Mouse (Mus musculus) brown adipose tissue, adult 24 weeks (tissue): ENCODE measurements around the gene Olfr31. TPM values are rescaled to one million over a fixed set of nuclear protein-coding genes. Genes with fewer than 3 reads are reported as not detected.

Source experiments
- H3K27ac ChIP-seq: fragments of 200-500 bp; replicated peaks from 2 replicates; pipeline ENCODE4 v1.5.1; 2012; ENCODE audit warnings: low read depth, mild to moderate bottlenecking, low read length
- H3K4me1 ChIP-seq: fragments of 200-500 bp; 2 replicates; pipeline ENCODE4 v1.6.1; 2012; ENCODE audit warnings: low read length, mixed read lengths; ENCODE audit not compliant: control insufficient read depth, insufficient read depth, insufficient read length
- H3K4me3 ChIP-seq: fragments of 200-500 bp; 2 replicates; pipeline ENCODE4 v1.5.1; 2012; ENCODE audit warnings: low read depth, mild to moderate bottlenecking, low read length, moderate library complexity; ENCODE audit not compliant: insufficient read depth
- polyA plus RNA-seq: library from polyadenylated mRNA; stranded (reverse); fragments of >200 nt; gene quantifications from 2 replicates; pipeline ENCODE4 v1.2.4, GENCODE M21; 2012; ENCODE audit not compliant: missing spikeins, insufficient read depth, insufficient read length

Gene Olfr31
- polyA plus RNA-seq, 1 experiment, result not detected

DNA sequence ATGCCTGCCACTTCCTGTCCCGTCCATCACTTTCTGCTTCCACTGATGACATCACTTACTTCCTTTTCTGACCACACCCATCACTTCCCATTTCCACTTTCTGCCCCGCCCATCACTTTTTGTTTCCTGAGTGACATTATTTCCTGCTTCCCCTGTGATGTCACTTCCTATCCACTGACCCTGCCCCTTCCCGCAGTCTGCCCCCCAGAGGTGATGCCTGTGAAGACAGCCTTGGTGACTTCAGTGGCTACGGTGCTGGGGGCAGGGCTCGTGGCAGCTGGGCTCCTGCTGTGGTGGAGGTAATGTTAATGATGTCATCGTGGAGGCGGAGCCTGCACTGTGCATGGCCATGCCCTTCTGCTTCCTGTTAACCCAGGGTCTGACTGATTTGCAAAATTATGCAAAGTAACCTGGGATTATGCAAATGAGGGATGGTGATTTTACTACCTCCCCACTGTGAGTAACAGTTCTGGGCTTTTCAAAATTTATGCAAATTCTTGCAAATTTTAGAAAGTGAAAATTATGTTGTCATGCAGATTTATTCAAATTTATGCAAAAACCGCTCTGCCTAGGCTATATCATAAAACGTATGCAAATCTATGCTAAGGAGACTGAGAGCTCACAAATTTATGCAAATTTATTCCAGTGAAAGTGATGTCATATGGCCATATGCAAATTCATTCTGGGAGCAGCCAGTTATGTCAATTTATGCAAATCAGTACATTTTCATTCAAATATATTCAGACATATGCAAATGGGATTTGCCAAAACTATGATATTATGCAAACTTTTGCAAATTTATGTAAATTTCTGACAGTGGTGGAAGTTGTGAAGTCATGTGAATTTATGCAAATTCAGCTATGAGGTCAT is 29.3 kb downstream of the Olfr31 start:
- Histone ChIP-seq H3K4me3 (no peak overlapping the region), H3K27ac (no peak overlapping the region), H3K4me1 (no peaks in the 10 kb centered on the region)

DNA sequence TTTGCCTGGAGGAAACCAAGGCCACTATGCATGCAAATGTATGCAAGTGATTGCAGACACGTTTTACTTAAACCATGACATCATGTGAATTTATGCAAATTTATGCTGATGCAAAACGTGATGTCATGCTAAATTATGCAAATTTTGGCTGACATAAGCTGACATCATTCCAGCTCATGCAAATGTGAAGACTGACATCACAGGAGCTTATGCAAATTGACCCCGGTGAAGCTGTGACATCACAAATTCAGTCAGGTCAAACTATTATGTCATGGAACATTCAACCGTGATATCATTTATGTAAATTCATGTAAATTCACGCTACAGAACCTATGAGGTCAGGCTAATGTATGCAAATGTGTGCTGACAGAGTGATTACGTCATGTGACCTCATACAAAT is 30.0 kb downstream of the Olfr31 start:
- H3K4me3 ChIP-seq, result no peak overlapping the region
- H3K4me1 ChIP-seq, result no peaks in the 10 kb centered on the region
- H3K27ac ChIP-seq, result no peak overlapping the region

DNA sequence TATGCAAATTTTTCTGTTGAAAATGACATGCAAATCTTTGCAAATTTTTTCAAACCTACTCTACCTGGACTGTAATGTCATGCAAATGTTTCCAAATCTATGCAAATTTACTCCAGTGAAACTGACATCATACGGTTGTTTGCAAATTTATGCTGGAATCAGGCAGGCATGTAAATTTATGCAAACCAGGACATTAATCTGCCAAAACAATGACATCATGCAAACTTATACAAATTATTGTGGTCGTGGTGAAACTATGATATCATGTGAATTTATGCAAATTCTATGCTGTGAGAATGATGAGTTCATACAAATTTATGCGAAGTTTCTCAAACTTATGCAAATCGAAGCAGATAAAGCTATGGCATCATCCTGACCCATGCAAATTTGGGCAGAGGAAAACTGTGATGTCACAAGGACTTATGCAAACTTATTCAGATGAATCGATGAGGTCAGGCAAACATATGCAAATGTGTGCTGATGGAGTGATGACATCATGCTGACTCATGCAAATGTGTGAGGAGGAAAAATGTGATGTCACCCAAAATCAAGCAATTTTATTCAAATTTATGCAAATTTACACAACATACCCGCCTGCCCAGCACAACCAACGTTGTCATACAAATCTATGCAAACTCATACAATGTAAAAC is 30.6 kb downstream of the Olfr31 start:
- H3K4me1 ChIP-seq, result no peaks in the 10 kb centered on the region
- H3K27ac ChIP-seq, result no peak overlapping the region
- no peak overlapping the region for H3K4me3 ChIP-seq

DNA sequence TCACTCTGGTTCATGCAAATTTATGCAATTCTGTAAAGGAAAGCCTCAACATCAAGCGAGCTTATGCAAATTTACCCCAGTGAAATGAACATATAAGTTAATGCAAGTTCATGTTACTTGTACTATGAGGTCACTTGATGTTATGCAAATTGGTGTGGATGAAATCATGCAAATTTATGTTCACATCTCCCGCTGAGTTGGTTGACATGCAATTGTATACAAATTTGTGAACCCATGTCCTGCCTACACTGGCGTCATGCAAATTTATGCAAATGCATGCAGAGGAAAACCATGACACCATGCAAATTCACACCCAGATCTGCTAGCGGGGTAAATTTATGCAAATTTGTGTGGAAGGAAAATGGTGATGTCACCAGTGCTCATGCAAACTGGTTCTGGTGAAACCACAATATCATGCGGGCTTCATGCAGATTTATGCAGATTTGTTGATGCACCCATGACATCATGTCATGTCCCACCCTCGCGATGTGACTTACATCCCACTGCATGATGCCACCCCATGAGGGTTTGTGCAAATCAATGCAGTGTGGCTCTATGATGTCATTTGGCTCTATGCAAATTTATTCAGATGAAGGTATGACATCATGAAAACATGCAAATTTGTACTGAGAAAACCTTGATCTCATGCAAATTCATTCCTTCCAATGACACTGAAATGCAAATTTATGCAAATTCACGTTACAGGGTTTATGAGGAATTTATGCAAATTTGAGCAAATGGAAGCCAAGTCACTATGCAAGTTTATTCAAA is 31.3 kb downstream of the Olfr31 start:
- no peak overlapping the region for H3K27ac ChIP-seq
- no peaks in the 10 kb centered on the region for H3K4me1 ChIP-seq
- H3K4me3 ChIP-seq, result no peak overlapping the region

DNA sequence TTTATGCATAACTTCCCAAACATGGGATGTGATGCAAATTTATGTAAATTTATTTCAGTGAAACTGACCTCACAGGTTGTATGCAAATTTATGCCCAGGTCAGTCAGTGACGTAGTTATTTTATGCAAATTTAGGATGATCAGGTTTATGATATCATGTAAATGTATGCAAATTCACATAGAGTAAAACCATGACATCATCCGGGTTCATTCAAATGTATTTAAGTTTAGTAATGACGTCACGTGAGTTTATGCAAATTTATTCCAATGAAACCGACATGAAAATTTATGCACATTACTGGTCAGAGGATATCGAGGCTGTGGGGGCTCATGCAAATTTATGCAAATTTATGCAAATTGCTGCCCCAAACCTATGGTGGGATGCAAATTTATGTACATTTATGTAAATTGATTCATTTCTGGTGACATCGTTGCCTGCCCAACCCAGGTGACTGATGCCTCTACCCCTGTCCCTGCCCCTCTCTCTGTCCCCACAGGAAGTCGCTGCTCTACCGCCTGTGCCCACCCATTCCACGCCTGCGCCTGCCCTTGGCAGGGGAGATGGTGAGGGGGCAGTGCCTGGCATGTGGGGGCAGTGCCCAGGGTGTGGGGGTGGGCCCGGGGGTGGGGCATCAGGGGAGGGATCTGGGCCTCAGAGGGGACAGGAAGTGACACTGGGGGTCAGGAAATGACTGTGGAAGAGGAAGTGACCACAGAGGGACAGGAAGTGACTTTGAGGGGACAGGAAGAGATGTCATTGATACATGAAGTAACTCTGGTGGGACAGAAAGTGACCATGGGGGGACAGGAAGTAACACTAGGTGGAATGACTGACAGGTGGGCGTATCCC is 32.1 kb downstream of the Olfr31 start:
- H3K4me3 ChIP-seq, result no peak overlapping the region
- no peak overlapping the region for H3K27ac ChIP-seq
- H3K4me1 ChIP-seq, result no peaks in the 10 kb centered on the region

DNA sequence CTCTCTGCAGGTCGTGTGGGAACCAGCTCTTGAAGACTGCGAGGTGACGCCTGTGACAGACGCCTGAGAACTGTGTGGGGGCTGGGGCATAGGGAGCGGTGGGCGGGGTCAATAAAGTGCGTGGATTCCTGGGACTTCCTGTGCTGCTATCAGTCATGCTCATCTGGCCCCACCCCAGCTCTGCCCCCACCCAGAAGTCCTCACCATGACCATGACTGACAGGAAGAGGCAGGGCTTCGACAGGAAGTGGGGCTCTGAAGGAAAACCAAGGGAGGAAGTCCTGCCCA is 32.7 kb downstream of the Olfr31 start:
- H3K27ac ChIP-seq, result no peak overlapping the region
- no peak overlapping the region for H3K4me3 ChIP-seq
- H3K4me1 ChIP-seq, result no peaks in the 10 kb centered on the region

Other genes with a start within 250 kb of the Olfr31 start
- gene Psmd6, start 201.8 kb upstream of the Olfr31 start, polyA plus RNA-seq, result 93.7 and 107 TPM in 2 replicates
- not detected in 2 replicates for gene Olfr720, start 136.0 kb upstream of the Olfr31 start, polyA plus RNA-seq
- gene Il3ra, start 23.4 kb downstream of the Olfr31 start, polyA plus RNA-seq, result 2.5 and 4.0 TPM in 2 replicates
- gene Olfr721-ps1, start 78.5 kb downstream of the Olfr31 start, polyA plus RNA-seq, result not detected in 2 replicates